Mouse (Mus musculus) thymus, adult 2 months (tissue): ENCODE data around the gene Lrig2.

Experiments used
- CTCF ChIP-seq: fragments of 200-500 bp; IDR thresholded peaks from 2 replicates; pipeline ENCODE4 v1.5.1; 2012; ENCODE audit warnings: mild to moderate bottlenecking, control low read depth, low read length, moderate library complexity, borderline replicate concordance; ENCODE audit not compliant: control insufficient read depth, poor library complexity, insufficient read depth; ENCODE audit errors: extremely low read depth
- POLR2A ChIP-seq: fragments of 200-500 bp; IDR thresholded peaks from 2 replicates; pipeline ENCODE4 v1.6.1; 2012; ENCODE audit warnings: mild to moderate bottlenecking, low read length, control low read depth, moderate library complexity; ENCODE audit not compliant: control insufficient read depth, poor library complexity, insufficient read depth; ENCODE audit errors: extremely low read depth

GRCm38 (mm10) chr3:104373907-104374306 lies 137.8 kb downstream of the Lrig2 start:
- TF ChIP-seq CTCF = no peak
- no peak for TF ChIP-seq POLR2A
